Mouse (Mus musculus): Measurements from ENCODE around the gene Ifna16.

Ifna16 gene

DNA sequence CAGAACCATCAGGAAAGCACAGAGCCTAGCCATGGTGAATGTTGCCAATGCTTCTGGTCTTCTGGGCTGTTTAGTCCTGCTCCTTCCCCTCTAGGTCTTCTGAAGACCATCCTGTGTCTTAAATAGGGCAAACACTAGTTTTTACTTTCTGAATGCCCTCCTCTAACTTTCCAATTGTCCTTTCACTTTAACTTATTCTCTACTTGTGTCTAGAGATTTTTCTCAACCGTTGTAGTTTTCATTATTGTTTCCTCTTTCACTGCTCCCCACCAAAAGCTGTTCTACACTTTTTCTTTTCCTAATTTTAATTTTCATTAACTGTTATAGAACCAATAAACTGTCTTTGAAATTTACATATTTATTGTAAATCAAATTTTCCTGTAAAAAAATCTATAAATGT is at the start of gene Ifna16:
Gene Ifna16 (minus strand): TSS at position 101 of the 400 bp plus-strand sequence.
- DNase-seq (ENCODE audit: extremely low read depth, insufficient read length, low spot score) = no peak

DNA sequence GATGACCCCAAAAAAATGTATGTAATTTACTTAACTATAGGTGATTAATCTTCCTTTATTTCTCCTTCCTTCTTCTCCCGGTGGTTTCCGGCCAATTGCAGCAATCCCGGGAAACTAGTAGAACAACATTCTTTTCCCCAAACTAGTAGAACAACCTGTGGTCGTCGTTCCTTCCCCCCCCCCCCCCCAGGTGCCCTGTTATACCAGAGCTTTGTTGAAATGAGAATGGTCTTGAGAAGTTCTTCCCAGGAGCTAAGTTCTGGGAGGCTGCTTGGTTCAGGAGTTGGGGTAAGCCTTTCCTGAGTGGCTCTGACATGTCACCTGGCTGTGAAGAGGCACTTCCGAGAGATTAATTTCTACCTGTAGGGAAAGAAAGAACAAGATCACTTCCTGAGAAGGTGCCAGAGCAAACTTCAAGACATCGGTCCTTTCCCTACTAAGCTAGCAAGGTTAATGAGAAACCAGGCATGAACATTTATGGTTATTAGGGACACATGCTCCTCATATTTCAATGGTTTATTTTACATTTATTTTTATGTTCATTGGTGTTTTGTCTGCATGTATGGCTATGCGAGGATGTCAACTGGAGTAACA is 46.9 kb upstream of the Ifna16 start:
- DNase-seq (ENCODE audit: extremely low read depth, insufficient read length, low spot score) = no peak

DNA sequence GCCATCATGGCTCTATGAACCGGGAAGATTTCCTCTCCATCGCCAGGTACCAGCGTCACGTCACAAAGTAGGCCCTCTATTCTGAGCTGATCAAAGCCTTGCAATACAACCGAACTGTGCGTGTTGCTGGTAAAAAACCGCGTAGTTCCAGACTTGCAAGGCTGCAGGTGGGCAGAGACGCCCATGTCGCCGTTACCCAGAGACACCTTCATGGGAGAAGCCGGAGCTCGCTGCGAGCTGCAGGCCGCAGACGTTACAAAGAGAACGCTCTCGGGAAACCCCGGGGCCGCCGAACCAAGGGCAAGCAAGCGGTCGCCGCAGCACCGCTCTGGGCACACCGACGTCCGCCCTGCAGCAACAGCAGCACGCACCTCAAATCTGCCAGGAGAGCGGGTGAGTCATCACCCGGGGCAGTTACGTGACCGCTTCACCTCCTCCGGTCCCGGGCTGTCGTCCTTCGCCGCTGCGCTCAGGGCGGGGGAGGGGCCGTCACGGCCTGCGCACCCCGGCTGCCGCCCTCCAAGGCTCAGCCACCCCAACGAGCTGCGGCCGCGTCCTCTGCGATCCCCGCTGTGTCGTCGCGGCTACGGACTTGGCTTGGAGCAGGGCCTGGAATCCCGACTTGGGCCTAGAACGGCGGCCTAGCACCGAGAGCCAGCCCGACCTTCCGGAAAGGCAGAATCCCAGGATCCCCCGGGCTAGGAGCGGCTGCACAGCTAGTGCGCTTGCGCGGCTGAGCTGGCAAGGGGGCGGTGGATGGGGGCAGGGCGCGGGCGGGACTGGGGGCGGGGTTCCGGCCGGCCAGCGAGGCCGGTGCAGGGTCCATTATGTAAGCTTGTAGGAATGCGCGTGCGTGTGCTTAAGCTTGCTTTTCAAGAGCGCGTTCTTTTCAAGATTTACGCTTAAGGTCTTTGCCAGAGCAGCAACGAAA is 45.3 kb upstream of the Ifna16 start, which contains the start of the genes Gm26566 and Klhl9:
Gene Gm26566 (plus strand): TSS at position 15 of the 931 bp plus-strand sequence.
Gene Klhl9 (minus strand): TSS at position 675 of the 931 bp plus-strand sequence.
- peak; percentile 98 for DNase-seq (ENCODE audit: extremely low read depth, insufficient read length, low spot score)

DNA sequence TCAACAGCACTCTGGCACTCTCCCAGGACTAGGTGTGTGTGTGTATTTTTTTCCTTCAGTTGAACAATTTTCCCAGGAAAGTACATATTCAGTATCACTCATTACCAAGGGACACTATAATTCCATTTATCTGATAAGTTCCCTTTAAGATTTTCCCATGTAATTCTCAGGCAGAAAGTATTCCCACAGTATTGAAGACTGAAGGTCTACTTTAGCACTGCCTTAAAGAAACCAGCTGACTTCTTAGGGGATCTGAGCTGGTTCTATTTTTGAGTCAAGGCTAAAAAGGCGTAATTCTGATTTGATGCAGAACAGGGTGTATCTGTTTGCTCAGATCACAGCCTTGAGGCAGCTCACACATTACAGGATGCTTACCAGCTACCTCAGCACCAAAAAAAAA is 42.0 kb upstream of the Ifna16 start:
- DNase-seq (ENCODE audit: extremely low read depth, insufficient read length, low spot score) = no peak

DNA sequence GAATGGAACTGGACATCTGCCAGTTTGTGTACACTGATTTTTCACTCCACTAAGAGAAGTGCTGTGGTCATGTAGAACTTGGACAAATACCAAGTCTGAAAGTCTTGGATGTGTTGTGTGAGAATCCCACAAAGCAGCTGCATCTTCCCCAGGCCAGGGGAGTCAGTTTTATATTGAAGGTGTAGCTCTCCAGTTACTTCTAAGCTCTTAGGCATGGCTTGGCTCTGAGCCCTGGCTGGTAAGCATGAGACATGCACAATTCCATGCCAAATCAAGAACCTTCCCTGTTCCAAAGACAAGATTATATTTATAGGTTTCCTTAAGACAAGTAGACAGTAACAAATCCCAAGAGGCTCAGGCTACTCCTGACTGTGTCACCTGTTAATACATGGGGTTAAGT is 38.3 kb upstream of the Ifna16 start:
- DNase-seq (ENCODE audit: extremely low read depth, insufficient read length, low spot score) = peak; percentile 63

DNA sequence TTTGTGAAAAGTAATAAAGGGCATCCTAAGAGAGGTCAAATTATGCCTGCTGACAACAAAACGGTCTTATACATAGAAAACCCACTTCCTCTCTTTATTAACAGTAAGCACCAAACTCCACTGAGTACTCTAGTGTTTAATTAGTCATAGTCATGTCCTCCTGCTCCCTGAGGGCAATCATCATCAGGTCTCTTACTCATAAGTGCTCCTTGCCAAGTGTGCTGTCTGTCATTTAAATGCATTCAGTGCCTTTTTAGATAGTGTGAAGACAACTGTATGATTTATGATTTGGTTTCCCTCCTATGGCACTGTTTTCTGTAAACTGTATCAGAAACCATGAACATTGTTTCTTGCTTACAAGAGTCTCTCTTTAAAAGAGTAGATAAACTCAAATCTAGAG is 37.6 kb upstream of the Ifna16 start:
- DNase-seq (ENCODE audit: extremely low read depth, insufficient read length, low spot score) = peak; percentile 53

DNA sequence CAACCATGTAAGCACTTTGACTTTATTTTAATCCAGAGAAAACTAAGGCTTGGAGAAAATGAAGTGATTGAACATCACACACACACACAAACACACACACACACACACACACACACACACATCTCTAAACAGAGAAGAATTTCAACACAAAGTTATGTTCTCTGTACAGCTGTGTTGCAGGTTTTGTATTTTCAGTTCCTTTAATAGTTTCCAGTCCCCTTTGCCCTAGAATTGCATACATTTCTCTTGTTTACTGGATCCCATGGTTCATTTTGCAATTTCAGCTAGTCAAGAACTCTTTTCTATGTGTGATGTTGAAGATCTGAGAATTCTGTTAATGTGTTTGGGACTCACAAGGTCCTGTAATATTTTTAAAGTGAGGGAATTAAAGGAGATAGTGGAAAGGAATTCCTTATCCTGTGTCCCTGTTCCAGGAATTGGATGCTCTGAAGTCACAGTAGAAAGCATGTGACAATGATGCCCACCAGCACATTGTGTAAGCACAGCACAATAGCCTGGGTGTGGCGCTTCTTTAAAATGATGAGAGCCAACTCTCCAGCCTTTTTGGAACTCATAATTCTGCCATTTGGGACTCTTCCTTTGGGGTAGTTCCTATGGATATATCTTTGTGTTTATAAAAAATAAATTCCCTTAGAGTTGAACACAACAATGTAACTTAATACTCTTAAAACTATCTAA is 30.6 kb upstream of the Ifna16 start:
- no peak for DNase-seq (ENCODE audit: extremely low read depth, insufficient read length, low spot score)

DNA sequence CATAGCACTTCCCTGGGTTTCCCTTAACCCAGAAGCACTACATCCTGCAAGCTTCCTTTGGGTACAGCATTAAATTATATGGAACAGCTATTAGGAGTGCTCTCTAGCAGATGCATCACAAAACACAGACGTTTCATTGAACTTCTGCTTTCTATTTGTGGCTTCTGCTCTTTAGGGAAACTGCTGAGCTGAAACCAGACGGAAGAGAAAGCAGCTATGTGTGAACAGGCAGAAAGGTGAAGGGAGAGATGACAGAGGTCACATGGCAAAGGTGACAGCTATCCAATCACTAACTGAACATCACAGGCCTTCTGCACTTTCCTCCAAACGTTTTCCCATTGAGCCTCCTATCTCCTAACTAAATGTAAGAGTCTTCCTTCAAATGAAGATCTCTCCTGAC is 29.2 kb upstream of the Ifna16 start:
- no peak for DNase-seq (ENCODE audit: extremely low read depth, insufficient read length, low spot score)

DNA sequence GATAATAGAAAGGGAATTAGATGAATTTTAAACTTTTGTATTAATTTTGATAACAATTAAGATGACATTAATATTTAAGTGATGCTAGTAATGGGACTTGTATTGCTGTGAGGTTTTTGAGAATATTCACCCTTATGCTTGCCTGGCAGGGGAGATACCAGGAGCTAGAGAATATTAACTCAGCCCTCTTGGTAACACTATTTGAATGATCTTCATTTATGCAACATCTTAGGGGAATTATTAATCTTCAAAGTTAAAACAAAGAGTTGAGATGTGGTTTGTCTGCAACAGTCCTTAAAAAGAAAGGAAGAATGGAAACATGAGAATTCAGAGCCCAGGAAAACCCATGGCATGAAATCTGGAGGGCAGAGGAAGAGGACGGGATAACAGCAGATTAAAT is 22.6 kb upstream of the Ifna16 start:
- DNase-seq (ENCODE audit: extremely low read depth, insufficient read length, low spot score) = no peak

DNA sequence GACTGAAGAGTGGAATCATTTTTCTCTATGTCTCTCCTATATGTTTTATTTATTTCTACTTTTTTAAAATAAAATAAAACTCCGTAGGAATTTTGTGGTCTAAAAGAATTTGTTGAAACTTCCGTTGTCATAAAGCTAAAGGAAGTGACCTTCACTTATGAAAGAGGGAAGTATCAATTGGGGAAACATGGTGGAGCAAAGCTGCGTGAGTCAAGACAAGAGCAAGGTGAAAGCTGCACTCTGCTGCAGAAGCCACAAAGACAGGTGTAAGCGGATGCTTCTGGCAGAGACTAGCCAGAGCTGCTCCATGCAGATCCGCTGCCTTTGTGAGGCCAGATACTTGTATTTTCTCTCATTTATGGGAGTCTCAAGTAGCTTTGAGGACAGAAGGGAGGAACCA is 22.1 kb upstream of the Ifna16 start:
- no peak for DNase-seq (ENCODE audit: extremely low read depth, insufficient read length, low spot score)

DNA sequence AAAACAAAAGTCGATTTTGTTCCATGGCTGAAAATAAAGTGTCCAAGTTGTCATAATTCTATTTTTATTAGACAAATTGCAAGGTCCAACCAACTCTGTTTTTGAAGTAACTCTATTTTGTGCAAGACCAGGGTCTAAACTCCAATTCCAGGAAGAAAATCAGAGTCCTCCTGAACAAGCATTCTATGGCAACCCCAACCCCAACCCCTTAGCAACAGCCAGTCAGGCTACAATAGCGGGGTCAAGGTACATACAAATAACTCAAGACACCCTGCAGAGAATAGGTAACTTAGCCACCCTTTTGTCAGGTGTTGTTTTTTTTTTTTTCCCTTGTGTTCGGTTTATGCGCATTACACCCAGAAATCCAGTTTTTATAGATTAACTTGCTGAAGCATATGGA is 21.0 kb upstream of the Ifna16 start:
- no peak for DNase-seq (ENCODE audit: extremely low read depth, insufficient read length, low spot score)

DNA sequence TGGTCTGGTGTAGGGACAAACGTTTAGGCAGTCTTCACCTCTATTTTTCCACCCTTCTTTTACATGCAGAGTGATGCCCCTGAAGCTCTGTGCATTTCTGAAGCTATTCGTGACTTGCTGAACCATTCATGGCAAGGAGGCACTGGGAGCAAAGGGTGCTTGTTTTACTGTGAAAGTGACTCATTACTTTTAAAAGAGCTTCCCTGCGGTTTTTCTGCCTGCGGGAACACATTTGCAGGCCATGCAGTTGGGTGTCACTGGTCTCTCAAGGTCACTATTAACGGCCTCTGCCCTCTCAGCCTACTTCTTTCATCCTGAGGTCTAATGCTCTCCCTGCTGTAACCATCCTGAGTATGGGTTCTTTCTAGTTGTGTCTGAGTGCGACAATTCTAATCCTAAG is 20.4 kb upstream of the Ifna16 start:
- DNase-seq (ENCODE audit: extremely low read depth, insufficient read length, low spot score) = no peak

DNA sequence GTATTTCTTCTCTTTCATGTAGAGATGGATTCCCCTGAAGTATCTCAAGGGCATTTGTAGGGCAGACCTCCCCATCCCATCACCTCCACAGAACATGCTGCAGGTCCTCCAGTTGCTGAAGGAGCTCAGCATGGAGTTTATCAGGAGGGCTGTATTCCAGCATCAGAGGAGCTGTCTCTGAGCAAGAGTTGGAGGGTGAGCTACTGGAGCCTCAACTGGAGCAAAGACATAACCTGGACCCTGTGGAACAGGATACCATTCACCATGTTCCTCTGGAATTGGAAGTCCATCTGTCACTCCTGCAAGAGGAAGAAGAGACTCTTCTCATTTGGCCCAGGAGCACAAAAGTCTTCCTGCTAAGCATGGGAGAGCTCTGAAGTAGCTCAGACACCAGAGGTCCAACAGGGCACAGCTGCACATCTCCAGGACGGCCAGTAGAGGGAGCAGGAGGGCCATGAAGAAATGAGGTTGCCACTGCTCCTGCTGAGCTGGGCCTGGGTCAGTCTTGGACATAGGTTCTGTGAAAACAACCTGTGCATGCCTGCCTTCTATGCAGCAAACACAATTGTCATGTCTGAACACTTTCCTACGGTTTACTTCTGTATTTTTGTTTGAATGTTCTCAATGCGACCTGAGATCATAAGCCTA is 19.6 kb upstream of the Ifna16 start:
- no peak for DNase-seq (ENCODE audit: extremely low read depth, insufficient read length, low spot score)

DNA sequence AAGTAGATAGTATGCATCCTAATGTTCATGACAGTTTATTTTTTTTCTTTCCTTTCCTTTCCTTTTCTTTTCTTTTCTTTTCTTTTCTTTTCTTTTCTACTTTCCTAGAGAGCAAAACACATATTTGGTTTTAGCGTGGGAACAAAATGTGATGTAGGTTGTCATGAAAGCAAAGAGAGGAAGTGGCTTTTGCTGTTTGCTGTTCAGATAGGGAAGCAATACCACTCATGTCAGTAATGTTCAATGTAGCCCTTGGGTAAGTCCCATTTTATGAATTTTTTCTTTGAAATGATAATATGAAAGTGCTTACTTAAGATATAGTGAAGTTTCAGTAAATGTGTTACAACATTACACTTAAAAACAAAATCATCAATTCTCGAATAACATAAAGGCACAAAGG is 16.7 kb upstream of the Ifna16 start:
- no peak for DNase-seq (ENCODE audit: extremely low read depth, insufficient read length, low spot score)

DNA sequence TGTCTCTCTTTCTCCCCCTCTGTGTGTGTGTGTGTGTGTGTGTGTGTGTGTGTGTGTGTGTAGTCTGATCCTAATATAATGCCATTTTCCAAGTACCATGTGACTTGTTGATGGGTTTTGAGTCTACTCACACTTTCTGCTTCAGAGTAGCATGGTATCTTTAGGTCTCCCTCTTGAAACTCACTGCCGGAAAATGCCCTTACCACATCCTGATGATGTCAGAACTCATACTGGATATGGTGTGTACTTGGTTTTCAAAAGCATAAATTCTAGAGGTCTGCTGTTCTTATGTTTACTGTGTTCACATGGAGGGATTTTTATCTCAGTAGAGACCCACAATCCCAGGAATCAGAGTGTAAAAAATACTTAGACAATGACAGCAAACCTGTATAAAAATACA is 15.8 kb upstream of the Ifna16 start:
- no peak for DNase-seq (ENCODE audit: extremely low read depth, insufficient read length, low spot score)

DNA sequence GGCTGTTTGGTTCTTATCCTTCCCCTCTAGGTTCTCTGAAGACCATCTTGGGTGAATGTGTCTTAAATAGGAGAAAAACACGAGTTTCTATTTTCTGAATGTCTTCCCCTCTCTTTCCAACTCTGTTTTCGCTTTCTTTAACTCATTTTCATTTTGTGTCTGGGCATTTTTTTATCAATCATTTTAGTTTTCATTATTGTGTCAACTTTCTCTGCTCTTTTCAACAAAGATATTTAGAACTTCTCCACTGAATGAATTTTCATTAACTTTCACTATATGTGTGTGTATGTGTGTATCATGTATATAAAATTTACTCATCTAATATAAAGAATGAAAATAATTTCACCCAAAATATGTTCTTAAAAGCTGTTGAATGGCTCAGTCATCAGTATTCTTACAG is 14.5 kb upstream of the Ifna16 start, which contains the start of gene Ifnab:
Gene Ifnab (minus strand): TSS at position 101 of the 400 bp plus-strand sequence.
- no peak for DNase-seq (ENCODE audit: extremely low read depth, insufficient read length, low spot score)

DNA sequence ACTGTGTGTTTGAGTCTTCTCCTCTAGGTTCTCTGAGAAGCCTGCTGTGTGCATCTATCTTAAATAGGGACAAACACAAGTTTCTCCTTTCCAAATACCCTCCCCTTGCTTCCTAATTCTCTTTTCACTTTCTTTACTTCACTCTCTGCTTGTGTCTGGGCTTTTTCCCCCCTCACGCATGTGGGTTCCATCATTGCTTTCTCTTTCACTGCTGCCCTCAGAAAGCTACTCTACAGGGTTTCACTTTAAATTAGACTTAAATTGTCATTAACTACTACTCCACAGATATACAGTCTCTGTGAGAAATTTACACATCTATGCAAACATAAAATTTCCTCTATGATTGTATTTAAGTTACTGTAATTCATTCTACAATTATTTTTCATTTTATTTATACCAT is 7.1 kb upstream of the Ifna16 start, which contains the start of gene Ifna2:
Gene Ifna2 (minus strand): TSS at position 101 of the 400 bp plus-strand sequence.
- no peak for DNase-seq (ENCODE audit: extremely low read depth, insufficient read length, low spot score)

DNA sequence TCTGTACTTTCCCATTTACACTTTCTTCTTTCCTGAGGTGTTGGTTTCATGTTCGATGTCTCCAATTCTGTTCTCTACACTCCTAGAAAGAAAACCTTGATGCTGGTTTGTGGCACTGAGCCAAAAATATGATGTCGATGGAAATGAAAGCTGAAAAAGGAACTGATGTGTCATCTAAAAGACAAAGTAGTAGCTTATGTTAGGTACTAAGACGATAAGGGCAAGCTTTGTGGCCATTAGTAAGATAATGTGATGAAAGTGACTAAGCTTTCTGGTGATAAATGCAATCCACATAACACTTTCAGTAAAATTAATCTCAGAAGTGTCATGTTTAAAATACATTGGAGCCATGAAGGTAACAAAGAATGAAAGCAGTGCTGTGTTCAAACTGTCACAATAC is 4.6 kb upstream of the Ifna16 start:
- no peak for DNase-seq (ENCODE audit: extremely low read depth, insufficient read length, low spot score)

DNA sequence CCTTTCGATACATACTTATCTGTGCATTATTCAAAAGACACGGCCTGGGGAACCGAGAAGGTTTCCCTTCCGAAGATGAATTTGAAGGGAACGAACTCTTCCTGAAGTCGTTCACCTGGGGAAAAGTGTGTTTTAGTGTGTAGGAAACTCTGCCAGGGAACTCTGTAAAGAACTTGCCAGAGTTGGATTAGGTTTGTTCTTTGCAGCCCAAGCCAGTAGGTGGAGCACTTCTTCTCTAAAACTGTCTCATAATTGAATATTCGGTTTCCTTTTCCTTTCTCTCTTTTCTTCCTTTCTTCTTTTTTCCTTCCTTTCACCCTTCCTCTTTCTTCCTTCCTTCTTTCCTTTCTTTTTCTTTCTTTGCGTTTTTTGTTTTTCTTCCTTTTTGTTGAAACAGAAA is 3.6 kb upstream of the Ifna16 start:
- no peak for DNase-seq (ENCODE audit: extremely low read depth, insufficient read length, low spot score)

DNA sequence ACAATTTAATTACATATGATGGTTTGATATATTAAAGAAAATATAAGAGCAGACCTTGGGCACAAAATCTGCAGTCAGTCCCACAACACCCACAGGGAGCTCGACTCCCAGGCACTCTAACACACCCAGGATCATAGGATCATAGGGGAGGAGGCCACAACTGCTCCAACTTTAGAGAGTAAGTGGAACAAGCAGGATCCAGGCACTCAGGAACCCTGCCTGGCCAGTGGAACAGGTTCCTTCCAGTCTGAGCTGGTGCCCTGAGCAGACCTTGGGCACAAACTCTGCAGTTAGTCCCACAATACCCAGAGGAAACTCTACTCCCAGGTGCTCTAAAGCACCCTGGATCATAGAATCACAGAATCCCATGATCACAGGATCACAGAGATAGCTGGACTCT is 21.3 kb downstream of the Ifna16 start:
- DNase-seq (ENCODE audit: extremely low read depth, insufficient read length, low spot score) = no peak

DNA sequence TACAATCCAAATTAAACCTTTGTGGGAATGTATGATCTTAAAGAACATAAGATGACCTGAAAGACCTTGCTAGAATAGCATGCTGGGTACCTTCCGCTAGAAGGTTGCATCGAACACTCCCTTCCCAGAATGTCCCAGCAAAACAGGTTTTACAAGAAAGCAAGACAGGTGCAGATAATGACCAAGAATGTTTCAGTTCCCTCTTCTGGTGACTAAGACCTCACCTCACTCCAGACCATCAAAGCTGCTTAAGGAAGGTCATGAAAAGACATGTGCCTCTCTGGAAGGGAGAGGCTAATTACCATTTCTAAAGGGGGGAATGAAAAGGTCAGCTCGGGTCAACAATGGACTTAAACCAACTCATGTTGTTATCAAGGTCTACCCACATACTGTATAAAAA is 23.1 kb downstream of the Ifna16 start:
- no peak for DNase-seq (ENCODE audit: extremely low read depth, insufficient read length, low spot score)
